Mouse (Mus musculus) heart, embryonic 16.5 days (tissue): ENCODE data around the gene Rnf10. TPM values are rescaled to one million over a fixed set of nuclear protein-coding genes. Genes with fewer than 3 reads are reported as not detected.

ENCODE experiments used
- ATAC-seq: fragments of 200-750 bp; cut with Nextera tagmentation; replicated peaks from 2 replicates; pipeline ENCODE4 v1.8.0; 2017; ENCODE audit warnings: moderate number of reproducible peaks; ENCODE audit not compliant: insufficient read depth, low FRiP score; ENCODE audit errors: extremely low read depth
- H3K27ac ChIP-seq: fragments of 300-500 bp; sonication (generic); 2 replicates; pipeline ENCODE4 v1.5.1; 2014; ENCODE audit warnings: mild to moderate bottlenecking, low read length, control low read depth, moderate library complexity
- H3K27me3 ChIP-seq: fragments of 300-500 bp; sonication (generic); 2 replicates; pipeline ENCODE4 v1.6.1; 2014; ENCODE audit warnings: low read length, mixed read lengths; ENCODE audit not compliant: control insufficient read depth, insufficient read depth
- H3K36me3 ChIP-seq: fragments of 300-500 bp; sonication (generic); 2 replicates; pipeline ENCODE4 v1.6.1; 2014; ENCODE audit not compliant: control insufficient read depth, insufficient read depth
- H3K4me1 ChIP-seq: fragments of 300-500 bp; sonication (generic); 2 replicates; pipeline ENCODE4 v1.6.1; 2014; ENCODE audit warnings: low read length, mixed read lengths; ENCODE audit not compliant: control insufficient read depth, insufficient read depth
- H3K4me2 ChIP-seq: fragments of 300-500 bp; sonication (generic); 2 replicates; pipeline ENCODE4 v1.6.1; 2014; ENCODE audit warnings: low read depth, mild to moderate bottlenecking, control low read depth, low read length
- H3K4me3 ChIP-seq: fragments of 300-500 bp; sonication (generic); 2 replicates; pipeline ENCODE4 v1.5.1; 2014; ENCODE audit warnings: mild to moderate bottlenecking, control low read depth, low read length
- H3K9ac ChIP-seq: fragments of 300-500 bp; sonication (generic); 2 replicates; pipeline ENCODE4 v1.6.1; 2014; ENCODE audit warnings: low read length, control low read depth
- H3K9me3 ChIP-seq: fragments of 300-500 bp; sonication (generic); replicated peaks from 2 replicates; pipeline ENCODE4 v1.6.1; 2016; ENCODE audit warnings: low read length; ENCODE audit not compliant: control insufficient read depth
- WGBS: fragments of 180-500 bp; shearing (Covaris S2); extraction: QIAGEN DNeasy Blood & Tissue Kit; methylation state at CpG from one replicate; pipeline ENCODE4 v1.1.7; 2014; 5-methylcytosine and 5-hydroxymethylcytosine counted together
- polyA plus RNA-seq: library from polyadenylated mRNA; unstranded; fragments of >200 nt; fragmentation: Nextera tagmentation; extraction: Ambion mirVana; gene quantifications from 2 replicates; pipeline ENCODE4 v1.2.1, GENCODE M21; 2015

The Rnf10 gene
- polyA plus RNA-seq, 1 experiment from 2014 or later: 126 TPM

- Histone ChIP-seq H3K9me3 (no peaks in the 10 kb centered on the region), H3K27me3 (no peaks in the 10 kb centered on the region), H3K4me1 (peaks cover 5% of the 10 kb centered on the region), H3K4me3 (no peak overlapping the region), H3K9ac (no peak overlapping the region), H3K27ac (no peak overlapping the region), H3K4me2 (no peak overlapping the region), H3K36me3 (peaks cover 6% of the 10 kb centered on the region)
- 58% methylated on average over 2 of the region's 2 CpGs for WGBS
- ATAC-seq: no peak
Observed at GRCm38 (mm10) chr5:115278785-115279184, 6.1 kb upstream of the Rnf10 start.

GRCm38 (mm10) chr5:115278053-115278452 lies 5.4 kb upstream of the Rnf10 start:
- H3K9ac ChIP-seq: no peak overlapping the region
- H3K9me3 ChIP-seq: no peaks in the 10 kb centered on the region
- no peak overlapping the region for H3K27ac ChIP-seq
- no peaks in the 10 kb centered on the region for H3K27me3 ChIP-seq
- peaks cover 8% of the 10 kb centered on the region for H3K4me1 ChIP-seq
- no peaks in the 10 kb centered on the region for H3K36me3 ChIP-seq
- no peak for ATAC-seq
- H3K4me2 ChIP-seq: no peak overlapping the region
- H3K4me3 ChIP-seq: no peak overlapping the region
- 77% methylated on average over 1 of the region's 1 CpGs for WGBS

GRCm38 (mm10) chr5:115275998-115276397 lies 3.3 kb upstream of the Rnf10 start:
- no peak overlapping the region for H3K9ac ChIP-seq
- H3K4me1 ChIP-seq: peaks cover 14% of the 10 kb centered on the region
- no peak overlapping the region for H3K4me2 ChIP-seq
- no peak overlapping the region for H3K4me3 ChIP-seq
- no peak for ATAC-seq
- WGBS: 33% methylated on average over 14 of the region's 14 CpGs
- H3K27me3 ChIP-seq: no peaks in the 10 kb centered on the region
- no peaks in the 10 kb centered on the region for H3K36me3 ChIP-seq
- H3K27ac ChIP-seq: no peak overlapping the region
- H3K9me3 ChIP-seq: no peaks in the 10 kb centered on the region

- no peak overlapping the region for H3K4me2 ChIP-seq
- no peaks in the 10 kb centered on the region for H3K27me3 ChIP-seq
- H3K36me3 ChIP-seq: no peaks in the 10 kb centered on the region
- peaks cover 21% of the 10 kb centered on the region for H3K4me1 ChIP-seq
- no peak for ATAC-seq
- no peak overlapping the region for H3K9ac ChIP-seq
- no peak overlapping the region for H3K27ac ChIP-seq
- WGBS: 80% methylated on average over 1 of the region's 1 CpGs
- H3K9me3 ChIP-seq: no peaks in the 10 kb centered on the region
- H3K4me3 ChIP-seq: no peak overlapping the region
Observed at GRCm38 (mm10) chr5:115274771-115275170, 2.1 kb upstream of the Rnf10 start.

GRCm38 (mm10) chr5:115274353-115274752 lies 1.7 kb upstream of the Rnf10 start:
- no peaks in the 10 kb centered on the region for H3K36me3 ChIP-seq
- H3K4me3 ChIP-seq: no peak overlapping the region
- H3K9me3 ChIP-seq: no peaks in the 10 kb centered on the region
- no peak for ATAC-seq
- H3K27me3 ChIP-seq: no peaks in the 10 kb centered on the region
- no peak overlapping the region for H3K9ac ChIP-seq
- no peak overlapping the region for H3K27ac ChIP-seq
- peaks cover 26% of the 10 kb centered on the region for H3K4me1 ChIP-seq
- WGBS: 57% methylated on average over 1 of the region's 1 CpGs
- H3K4me2 ChIP-seq: no peak overlapping the region

GRCm38 (mm10) chr5:115273549-115274135 lies 944 bp upstream of the Rnf10 start:
- 0 out of 2 replicates have a peak, but pooled peaks cover 2% of the 10 kb centered on the region for H3K36me3 ChIP-seq
- H3K9me3 ChIP-seq: no peaks in the 10 kb centered on the region
- no peak for ATAC-seq
- no peaks in the 10 kb centered on the region for H3K27me3 ChIP-seq
- H3K4me3 ChIP-seq: no peak overlapping the region
- peak overlapping the region; percentile 76; the same call in 1 of the 2 replicates for H3K27ac ChIP-seq
- H3K4me1 ChIP-seq: peaks cover 33% of the 10 kb centered on the region
- H3K4me2 ChIP-seq: no peak overlapping the region
- peak overlapping the region; percentile 98; the same call in 1 of the 2 replicates for H3K9ac ChIP-seq
- 69% methylated on average over 6 of the region's 6 CpGs for WGBS

GRCm38 (mm10) chr5:115271931-115272811 lies 527 bp downstream of the Rnf10 start:
- Histone ChIP-seq H3K4me3 (peak overlapping the region; percentile 100), H3K36me3 (0 out of 2 replicates have a peak, but pooled peaks cover 2% of the 10 kb centered on the region), H3K27ac (peak overlapping the region; percentile 81), H3K9ac (peak overlapping the region; percentile 98), H3K27me3 (no peaks in the 10 kb centered on the region), H3K4me1 (peaks cover 44% of the 10 kb centered on the region), H3K4me2 (peak overlapping the region; percentile 90), H3K9me3 (no peaks in the 10 kb centered on the region)
- under 1% methylated on average over 76 of the region's 77 CpGs for WGBS
- no peak; the same call in none of the 2 replicates for ATAC-seq

GRCm38 (mm10) chr5:115269969-115270368 lies 2.7 kb downstream of the Rnf10 start:
- H3K36me3 ChIP-seq: 0 out of 2 replicates have a peak, but pooled peaks cover 3% of the 10 kb centered on the region
- H3K9me3 ChIP-seq: no peaks in the 10 kb centered on the region
- ATAC-seq: no peak
- peaks cover 61% of the 10 kb centered on the region for H3K4me1 ChIP-seq
- no peak overlapping the region for H3K4me3 ChIP-seq
- H3K4me2 ChIP-seq: peak overlapping the region; percentile 90
- H3K27ac ChIP-seq: no peak overlapping the region
- no peaks in the 10 kb centered on the region for H3K27me3 ChIP-seq
- 0 out of 2 replicates have a peak overlapping the region, but pooled peaks have one; percentile 7 for H3K9ac ChIP-seq
- WGBS: 92% methylated on average over 1 of the region's 1 CpGs

GRCm38 (mm10) chr5:115268266-115268665 lies 4.4 kb downstream of the Rnf10 start:
- Histone ChIP-seq H3K4me1 (peaks cover 61% of the 10 kb centered on the region), H3K4me2 (peak overlapping the region; percentile 34; the same call in 1 of the 2 replicates), H3K27me3 (no peaks in the 10 kb centered on the region), H3K36me3 (0 out of 2 replicates have a peak, but pooled peaks cover 7% of the 10 kb centered on the region), H3K27ac (peak overlapping the region; percentile 70), H3K4me3 (no peak overlapping the region; the same call in 1 of the 2 replicates), H3K9ac (peak overlapping the region; percentile 53), H3K9me3 (no peaks in the 10 kb centered on the region)
- ATAC-seq: no peak
- whole genome bisulfite sequencing: 29% methylated on average over 3 of the region's 3 CpGs
